Comparison of ENCODE assay signal across 8 mouse cellular contexts in the genomic region with DNA sequence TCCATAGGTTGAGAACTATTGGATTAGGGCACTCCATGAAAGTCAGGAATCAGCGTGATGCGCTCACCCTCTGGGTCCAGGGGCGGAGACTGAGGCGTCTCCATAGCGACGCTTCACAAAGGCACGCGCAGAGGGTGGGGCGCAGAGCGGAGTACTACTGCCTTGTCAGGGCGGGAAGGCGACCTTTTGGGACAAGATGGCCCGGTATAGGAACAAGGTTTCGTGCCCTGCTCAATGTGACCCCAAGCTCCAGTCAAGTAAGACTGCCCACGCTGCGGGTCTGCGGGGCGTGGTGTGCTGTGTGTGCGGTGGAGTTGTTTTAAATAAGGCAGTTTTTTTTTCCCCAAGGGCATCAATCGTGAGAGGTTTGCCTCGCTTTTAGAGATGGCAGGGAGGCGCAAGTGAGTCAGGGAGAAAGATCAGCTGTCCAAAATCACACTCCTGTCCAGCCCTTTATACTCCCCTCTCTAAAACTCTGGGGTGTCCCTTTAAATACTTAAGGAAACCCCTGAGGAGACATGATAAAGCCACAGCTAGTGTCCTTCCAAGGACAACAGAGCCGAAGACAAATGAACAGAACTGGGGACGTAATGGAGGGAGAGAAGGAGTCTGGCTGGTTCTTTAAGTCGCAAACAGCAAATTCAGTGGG. TPM values are rescaled to one million over a fixed set of nuclear protein-coding genes. Genes with fewer than 3 reads are reported as not detected.
DNase-seq lines count a peak whose midpoint lies in the region; ATAC-seq and TF ChIP-seq lines count a peak whose summit lies in the region.

Tex26 (plus strand) TSS at position 130 of the 649 bp plus-strand sequence.

- H3K4me2 ChIP-seq in hindbrain, postnatal 0 days (ENCODE audit: low read depth, low read length): peak within 1 kb of the TSS; percentile 67
- peak within 1 kb of the TSS; percentile 74 for H3K4me2 ChIP-seq in midbrain, embryonic 11.5 days

- H3K27me3 ChIP-seq in hindbrain, postnatal 0 days (ENCODE audit: insufficient read depth, low read length): no peaks in the 10 kb centered on the region
- no peaks in the 10 kb centered on the region for H3K27me3 ChIP-seq in limb, embryonic 10.5 days (ENCODE audit: low read depth, poor library complexity, severe bottlenecking)
- H3K27me3 ChIP-seq in midbrain, embryonic 11.5 days (ENCODE audit: control insufficient read depth, insufficient read depth, low read length): peaks cover 7% of the 10 kb centered on the region; the same call in 1 of the 2 replicates
- no peaks in the 10 kb centered on the region for H3K27me3 ChIP-seq in splenic B cell, adult 2 months (ENCODE audit: control insufficient read depth, insufficient read depth, low read length, poor library complexity, severe bottlenecking)

- peaks cover 14% of the 10 kb centered on the region; the same call in 1 of the 2 replicates for H3K4me1 ChIP-seq in hindbrain, postnatal 0 days (ENCODE audit: insufficient read depth, low read length)
- peaks cover 47% of the 10 kb centered on the region for H3K4me1 ChIP-seq in limb, embryonic 10.5 days
- peaks cover 30% of the 10 kb centered on the region for H3K4me1 ChIP-seq in midbrain, embryonic 11.5 days (ENCODE audit: control insufficient read depth, insufficient read depth, low read length)

- TF ChIP-seq CTCF in hindbrain, postnatal 0 days (IDR thresholded peaks at IDR 0.05; ENCODE audit: low read depth): peak; percentile 16; the same call in 1 of the 2 replicates

- H3K27ac ChIP-seq in hindbrain, postnatal 0 days: peak within 1 kb of the TSS; percentile 94
- H3K27ac ChIP-seq in limb, embryonic 10.5 days: peak within 1 kb of the TSS; percentile 83
- peak within 1 kb of the TSS; percentile 97 for H3K27ac ChIP-seq in midbrain, embryonic 11.5 days (ENCODE audit: low read depth, low read length)

- H3K4me3 ChIP-seq in hindbrain, postnatal 0 days (ENCODE audit: low read length): peak within 1 kb of the TSS; percentile 36
- peak within 1 kb of the TSS; percentile 59 for H3K4me3 ChIP-seq in limb, embryonic 10.5 days
- peak within 1 kb of the TSS; percentile 32 for H3K4me3 ChIP-seq in midbrain, embryonic 11.5 days (ENCODE audit: low read depth, low read length)

- WGBS in hindbrain, postnatal 0 days: under 1% methylated on average over 25 of the region's 25 CpGs
- under 1% methylated on average over 25 of the region's 25 CpGs for WGBS in limb, embryonic 10.5 days
- 1% methylated on average over 25 of the region's 25 CpGs for WGBS in midbrain, embryonic 11.5 days

- DNase-seq in layer of hippocampus, adult 11-12 months (ENCODE audit: low spot score): peak; percentile 36
- no peak for DNase-seq in layer of hippocampus, adult 9-10 months (ENCODE audit: low spot score)
- peak; percentile 60 for DNase-seq in gastrocnemius, postnatal 10 days
- peak; percentile 94 for DNase-seq in hindbrain, postnatal 0 days (ENCODE audit: low spot score)
- peak; percentile 84 for DNase-seq in limb, embryonic 10.5 days (ENCODE audit: low spot score)
- DNase-seq in midbrain, embryonic 11.5 days (ENCODE audit: low spot score, missing footprints): peak; percentile 99
- DNase-seq in splenic B cell, adult 2 months (ENCODE audit: low read depth, low spot score): peak; percentile 35

- H3K9ac ChIP-seq in hindbrain, postnatal 0 days (replicated peaks; ENCODE audit: low read length): peak within 1 kb of the TSS; percentile 62
- peak within 1 kb of the TSS; percentile 67 for H3K9ac ChIP-seq in midbrain, embryonic 11.5 days (ENCODE audit: low read length)

- no peaks in the 10 kb centered on the region for H3K36me3 ChIP-seq in hindbrain, postnatal 0 days (ENCODE audit: insufficient read depth, low read length)
- no peaks in the 10 kb centered on the region for H3K36me3 ChIP-seq in limb, embryonic 10.5 days
- H3K36me3 ChIP-seq in midbrain, embryonic 11.5 days (ENCODE audit: control insufficient read depth, insufficient read depth, low read length): no peaks in the 10 kb centered on the region
- no peaks in the 10 kb centered on the region for H3K36me3 ChIP-seq in splenic B cell, adult 2 months (ENCODE audit: control insufficient read depth, insufficient read depth, low read length, poor library complexity, severe bottlenecking)

- no peaks in the 10 kb centered on the region for H3K9me3 ChIP-seq in hindbrain, postnatal 0 days (ENCODE audit: low read length)
- H3K9me3 ChIP-seq in limb, embryonic 10.5 days (replicated peaks): no peaks in the 10 kb centered on the region
- H3K9me3 ChIP-seq in midbrain, embryonic 11.5 days (ENCODE audit: control insufficient read depth, low read length): no peaks in the 10 kb centered on the region

- peak; percentile 86 for ATAC-seq in common myeloid progenitor, adult 5-6 weeks (replicated peaks; ENCODE audit: low read depth, poor library complexity, severe bottlenecking)
- peak; percentile 89 for ATAC-seq in hindbrain, postnatal 0 days
- ATAC-seq in midbrain, embryonic 11.5 days (ENCODE audit: low FRiP score): peak; percentile 92

RNA-seq across cellular contexts. Expression of gene Tex26, which starts in this region (rescaled TPM):
- total RNA-seq in common myeloid progenitor, adult 5-6 weeks (2017): 2.1 TPM in 1 of 2 replicates, not detected in the other
- under 1 TPM in 1 of 2 experiments, not detected in 1; 0.27 TPM for total RNA-seq in gastrocnemius, postnatal 10 days (2021)
- total RNA-seq in hindbrain, postnatal 0 days (2014; rRNA removed): 0.31 and 0.50 TPM in 2 replicates
- polyA plus RNA-seq in hindbrain, postnatal 0 days (2015; fragmentation: Nextera tagmentation; extraction: Ambion mirVana): 1.0 and 1.6 TPM in 2 replicates
- 0.15 and 0.30 TPM in 2 replicates for polyA plus RNA-seq in limb, embryonic 10.5 days (2016; fragmentation: Nextera tagmentation; extraction: Ambion mirVana)
- polyA plus RNA-seq in midbrain, embryonic 11.5 days (2014; fragmentation: Nextera tagmentation; extraction: Ambion mirVana): 1.2 and 1.5 TPM in 2 replicates

Comparison
In these comparisons a context has a peak if more than half of its experiments do, and no peak if none do; other contexts are left out.
1. Peak in DNase-seq in gastrocnemius, postnatal 10 days; RNA of the gene not detected or under 1 TPM.
2. Peak in DNase-seq, H3K4me3 ChIP-seq and H3K27ac ChIP-seq in limb, embryonic 10.5 days; RNA of the gene not detected or under 1 TPM.